Mouse (Mus musculus) E14TG2a.4 (cell line): ENCODE data around the gene Slc38a7.

Experiments
- H3K27me3 ChIP-seq: 2 replicates; pipeline ENCODE4 v1.6.1; 2014; ENCODE audit warnings: low read length, control low read depth; ENCODE audit not compliant: insufficient read depth
- H3K36me3 ChIP-seq: 2 replicates; pipeline ENCODE4 v1.6.1; 2014; ENCODE audit warnings: low read length, control low read depth; ENCODE audit not compliant: insufficient read depth
- H3K4me1 ChIP-seq: replicated peaks from 2 replicates; pipeline ENCODE4 v1.6.1; 2014; ENCODE audit warnings: low read depth, low read length, control low read depth
- H3K4me3 ChIP-seq: replicated peaks from 2 replicates; pipeline ENCODE4 v1.5.1; 2014; ENCODE audit warnings: mild to moderate bottlenecking, low read length
- H3K9me3 ChIP-seq: 2 replicates; pipeline ENCODE4 v1.6.1; 2014; ENCODE audit warnings: low read length, control low read depth
- CTCF ChIP-seq: conservative IDR thresholded peaks from 2 replicates; pipeline ENCODE4 v1.5.1; 2014; ENCODE audit warnings: low read length
- NANOG ChIP-seq: IDR thresholded peaks from 2 replicates; pipeline ENCODE4 v1.6.1; 2014; ENCODE audit warnings: borderline replicate concordance, low read length, mixed read lengths
- POU5F1 ChIP-seq: IDR thresholded peaks from 2 replicates; pipeline ENCODE4 v1.6.1; 2014; ENCODE audit warnings: low read length, borderline replicate concordance

Gene Slc38a7

DNA sequence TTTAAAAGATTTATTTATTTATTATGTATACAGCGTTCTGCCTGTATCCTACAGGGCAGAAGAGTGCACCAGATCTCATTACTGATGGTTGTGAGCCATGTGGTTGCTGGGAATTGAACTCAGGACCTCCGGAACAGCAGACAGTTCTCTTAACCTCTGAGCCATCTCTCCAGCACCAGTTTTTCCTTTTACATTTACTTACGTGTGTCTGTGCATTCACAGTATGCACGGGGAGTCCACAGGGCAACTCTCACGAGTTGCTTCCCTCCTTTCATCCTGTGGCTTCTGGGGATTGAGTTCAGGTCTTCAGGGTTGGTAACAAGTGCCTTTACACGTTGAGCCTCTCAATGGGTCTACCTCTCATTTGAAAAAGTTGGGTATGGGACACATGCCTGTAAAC, 835 bp upstream of the Slc38a7 start:
- Histone ChIP-seq H3K36me3 (peaks cover 11% of the 10 kb centered on the region), H3K4me1 (peaks cover 24% of the 10 kb centered on the region), H3K4me3 (no peak overlapping the region), H3K27me3 (no peaks in the 10 kb centered on the region), H3K9me3 (no peaks in the 10 kb centered on the region)
- no peak for TF ChIP-seq CTCF
- no peak for TF ChIP-seq POU5F1
- TF ChIP-seq NANOG = no peak

DNA sequence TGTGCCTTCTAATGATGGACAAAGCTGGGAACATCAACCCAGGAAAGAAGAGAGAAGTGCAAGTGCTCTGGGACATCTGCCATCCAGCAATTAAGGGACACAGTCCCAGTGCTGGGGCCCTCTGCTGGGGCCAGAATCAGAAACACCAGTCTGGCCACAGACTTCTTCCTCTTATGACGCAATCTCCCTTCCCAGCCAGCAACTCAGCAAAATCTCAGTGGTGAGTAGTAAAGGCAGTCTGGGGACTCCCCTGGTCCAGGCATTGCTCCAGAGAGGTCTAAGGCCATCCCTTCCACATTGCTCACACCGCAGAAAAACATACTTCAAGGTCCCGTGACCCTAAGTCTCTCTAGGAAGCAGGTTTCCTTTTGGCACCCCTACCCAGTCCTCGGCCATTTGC, 1.0 kb downstream of the Slc38a7 start:
- peak overlapping the region; percentile 87 for H3K4me3 ChIP-seq
- peaks cover 38% of the 10 kb centered on the region for H3K4me1 ChIP-seq
- TF ChIP-seq POU5F1 = no peak
- no peak for TF ChIP-seq NANOG
- no peak for TF ChIP-seq CTCF
- no peaks in the 10 kb centered on the region for H3K27me3 ChIP-seq
- H3K36me3 ChIP-seq = peaks cover 18% of the 10 kb centered on the region
- no peaks in the 10 kb centered on the region for H3K9me3 ChIP-seq

DNA sequence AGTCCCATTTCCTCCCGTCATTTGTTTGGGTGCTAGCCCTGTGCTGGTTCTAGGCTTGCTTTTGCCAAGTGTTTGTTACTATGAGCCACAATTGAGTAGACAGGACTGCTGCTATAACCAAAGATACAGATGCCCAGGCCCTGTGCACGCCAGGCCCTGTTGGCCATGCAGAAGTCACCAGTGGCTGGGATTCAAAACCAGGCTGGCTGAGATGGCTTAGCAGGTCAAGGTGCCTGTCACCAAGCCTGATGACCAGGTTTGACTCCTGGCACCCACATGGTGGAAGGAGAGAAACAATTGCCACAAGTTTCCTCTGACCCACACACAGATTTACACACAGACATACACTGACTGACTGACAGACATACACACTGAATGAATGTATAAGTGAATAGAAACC, 3.0 kb downstream of the Slc38a7 start:
- no peak for TF ChIP-seq NANOG
- TF ChIP-seq CTCF = no peak
- no peak for TF ChIP-seq POU5F1
- peaks cover 33% of the 10 kb centered on the region for H3K36me3 ChIP-seq
- H3K4me3 ChIP-seq = no peak overlapping the region
- no peaks in the 10 kb centered on the region for H3K9me3 ChIP-seq
- H3K27me3 ChIP-seq = no peaks in the 10 kb centered on the region
- peaks cover 48% of the 10 kb centered on the region for H3K4me1 ChIP-seq

DNA sequence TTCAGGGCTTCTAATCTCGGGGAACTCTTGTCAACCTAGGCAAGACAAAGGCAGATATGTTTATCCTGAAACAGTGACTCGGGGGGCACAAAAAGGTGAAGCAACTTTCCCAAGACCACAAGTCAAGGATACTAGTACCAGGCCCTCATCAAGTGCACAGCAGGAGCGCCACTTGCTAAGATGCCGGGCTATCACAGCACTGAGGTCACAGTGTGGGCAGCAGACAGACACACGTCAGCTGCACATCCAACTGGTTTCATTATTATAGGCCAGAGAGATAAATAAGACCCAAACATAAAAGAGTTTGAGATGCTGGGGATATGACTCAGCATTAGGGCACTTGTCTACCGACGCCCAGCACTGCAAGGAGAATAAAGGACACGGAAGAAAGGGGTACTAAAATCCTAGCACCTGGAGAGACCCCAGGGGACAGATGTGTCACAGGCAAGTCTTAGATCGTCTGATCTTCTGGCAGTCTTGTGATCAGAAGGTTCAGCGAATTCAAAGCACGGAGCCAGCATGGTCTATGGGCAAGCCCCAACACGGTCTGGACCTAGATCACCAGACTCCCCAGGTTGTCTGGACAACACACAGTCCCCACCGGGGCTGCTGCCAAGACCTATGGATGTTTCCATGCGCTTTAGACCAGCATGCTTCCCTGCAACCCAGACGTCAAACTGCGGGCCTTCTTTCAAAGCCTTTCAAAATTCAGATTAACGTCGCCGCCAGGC, 4.4 kb downstream of the Slc38a7 start:
- H3K27me3 ChIP-seq = no peaks in the 10 kb centered on the region
- TF ChIP-seq NANOG (peak; percentile 37; the same call in 1 of the 2 replicates), POU5F1 (no peak)
- H3K4me3 ChIP-seq = peak overlapping the region; percentile 64
- H3K36me3 ChIP-seq = peaks cover 46% of the 10 kb centered on the region
- peaks cover 53% of the 10 kb centered on the region for H3K4me1 ChIP-seq
- no peaks in the 10 kb centered on the region for H3K9me3 ChIP-seq

DNA sequence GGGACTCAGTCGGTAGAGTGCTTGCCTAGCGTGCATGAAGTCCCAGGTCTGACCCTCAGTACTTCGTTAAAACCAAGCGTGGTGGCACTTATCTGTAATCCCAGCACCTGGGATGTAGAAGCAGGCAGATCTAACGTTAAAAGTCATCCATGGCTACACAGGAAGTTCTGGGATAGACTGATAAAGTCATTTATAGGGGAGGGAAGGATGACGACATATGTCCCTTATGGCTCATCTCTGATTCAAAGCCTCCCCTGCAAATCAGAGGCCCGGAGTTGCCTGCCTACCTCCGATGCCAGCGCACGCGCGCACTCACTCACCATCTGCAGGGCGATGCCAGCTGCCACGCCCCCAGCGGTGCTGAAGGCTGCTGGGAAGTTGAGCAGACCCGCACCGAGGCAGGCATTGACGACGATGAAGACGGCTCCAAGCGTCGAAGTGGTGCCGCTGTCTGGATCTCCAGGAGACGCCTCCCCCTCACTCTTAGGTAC, 5.2 kb downstream of the Slc38a7 start:
- H3K4me3 ChIP-seq = peak overlapping the region; percentile 64
- no peaks in the 10 kb centered on the region for H3K9me3 ChIP-seq
- peaks cover 54% of the 10 kb centered on the region for H3K36me3 ChIP-seq
- H3K4me1 ChIP-seq = peaks cover 48% of the 10 kb centered on the region
- no peaks in the 10 kb centered on the region for H3K27me3 ChIP-seq
- TF ChIP-seq POU5F1 (no peak), NANOG (no peak), CTCF (no peak)

DNA sequence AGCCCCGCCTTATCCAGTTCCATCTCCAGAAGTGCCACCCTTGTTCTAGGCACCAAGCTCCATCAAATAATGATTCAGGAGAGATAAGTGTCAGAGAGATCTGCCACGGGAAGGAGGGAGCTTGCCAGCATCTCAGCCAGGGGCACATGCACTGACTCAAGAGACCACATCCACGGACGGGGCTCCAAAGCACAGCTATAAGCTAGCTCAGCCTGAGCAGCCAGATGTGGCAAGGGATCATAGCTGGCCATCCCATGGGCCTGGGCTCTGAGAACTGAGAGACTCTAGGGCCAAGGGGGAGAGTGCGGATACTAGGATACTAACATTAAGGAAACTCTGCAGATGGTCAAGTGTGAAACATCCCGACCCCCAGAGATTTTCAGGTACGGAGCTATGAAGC, 8.3 kb downstream of the Slc38a7 start:
- Histone ChIP-seq H3K4me3 (no peak overlapping the region), H3K9me3 (no peaks in the 10 kb centered on the region), H3K4me1 (peaks cover 54% of the 10 kb centered on the region), H3K36me3 (peaks cover 71% of the 10 kb centered on the region), H3K27me3 (no peaks in the 10 kb centered on the region)
- TF ChIP-seq POU5F1 = no peak

DNA sequence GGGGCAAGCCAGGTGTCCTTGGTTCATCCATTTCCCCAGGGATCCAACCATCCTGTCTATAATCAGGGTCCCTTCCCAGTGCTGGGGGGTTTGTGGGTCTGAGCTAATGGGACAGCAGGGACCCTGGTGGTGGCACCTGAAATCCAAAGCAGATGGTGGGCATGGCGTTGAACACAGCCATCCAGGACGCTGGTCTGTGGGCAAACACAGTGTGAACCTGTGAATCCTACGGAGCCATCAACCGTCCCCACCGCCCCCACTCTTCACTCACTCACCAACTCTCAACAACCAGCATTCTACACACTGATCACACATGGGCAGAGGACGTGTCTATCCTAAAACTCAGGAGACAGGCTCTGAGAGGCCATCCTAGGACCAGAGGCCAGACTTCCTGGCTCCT, 9.4 kb downstream of the Slc38a7 start:
- Histone ChIP-seq H3K4me1 (peaks cover 50% of the 10 kb centered on the region), H3K27me3 (no peaks in the 10 kb centered on the region), H3K9me3 (no peaks in the 10 kb centered on the region), H3K36me3 (peaks cover 80% of the 10 kb centered on the region), H3K4me3 (no peak overlapping the region)
- TF ChIP-seq POU5F1 = no peak
- no peak for TF ChIP-seq NANOG
- no peak for TF ChIP-seq CTCF

DNA sequence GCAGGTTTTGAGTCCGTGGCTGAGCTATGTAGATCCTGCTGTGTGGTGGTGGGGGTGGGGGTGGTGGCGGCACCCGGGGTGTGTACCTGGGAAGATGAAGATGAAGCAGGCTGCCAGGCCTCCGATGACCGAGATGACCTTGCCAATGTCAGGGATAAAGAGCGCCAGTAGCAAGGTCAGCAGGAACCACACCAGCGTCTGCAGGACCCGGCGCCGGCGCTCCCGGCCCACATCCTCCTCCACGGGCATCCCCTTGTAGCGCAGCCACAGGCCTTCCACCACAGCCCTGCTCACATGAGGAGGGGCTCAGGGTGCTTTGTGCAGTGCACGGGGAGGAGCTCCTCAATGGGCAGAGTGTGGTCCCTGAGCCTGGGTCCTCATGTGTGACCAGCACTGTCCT, 11.9 kb downstream of the Slc38a7 start:
- Histone ChIP-seq H3K9me3 (no peaks in the 10 kb centered on the region), H3K4me3 (no peak overlapping the region), H3K27me3 (no peaks in the 10 kb centered on the region), H3K4me1 (peaks cover 52% of the 10 kb centered on the region), H3K36me3 (peaks cover 87% of the 10 kb centered on the region)
- no peak for TF ChIP-seq CTCF

DNA sequence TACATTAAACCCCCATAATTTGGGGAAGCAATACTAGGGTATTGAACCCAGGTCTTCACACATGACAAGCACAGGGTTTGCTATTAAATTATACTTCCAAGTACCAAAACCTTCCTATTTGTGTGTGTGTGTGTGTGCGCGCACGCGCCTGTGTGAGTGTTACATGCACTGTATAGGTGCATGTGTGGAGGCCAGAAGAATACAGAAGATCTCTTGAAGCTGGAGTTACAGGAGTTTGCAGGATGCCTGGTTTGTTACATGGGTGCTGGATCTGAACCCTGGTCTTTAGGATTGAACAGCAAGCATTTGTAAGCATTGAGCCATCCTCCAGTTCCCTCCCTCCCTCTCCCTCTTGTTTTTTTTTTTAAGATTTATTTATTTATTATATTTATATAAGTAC, 14.1 kb downstream of the Slc38a7 start:
- TF ChIP-seq NANOG (no peak), POU5F1 (no peak), CTCF (no peak)
- Histone ChIP-seq H3K36me3 (peaks cover 69% of the 10 kb centered on the region), H3K4me3 (no peak overlapping the region), H3K9me3 (no peaks in the 10 kb centered on the region), H3K4me1 (peaks cover 57% of the 10 kb centered on the region), H3K27me3 (no peaks in the 10 kb centered on the region)

DNA sequence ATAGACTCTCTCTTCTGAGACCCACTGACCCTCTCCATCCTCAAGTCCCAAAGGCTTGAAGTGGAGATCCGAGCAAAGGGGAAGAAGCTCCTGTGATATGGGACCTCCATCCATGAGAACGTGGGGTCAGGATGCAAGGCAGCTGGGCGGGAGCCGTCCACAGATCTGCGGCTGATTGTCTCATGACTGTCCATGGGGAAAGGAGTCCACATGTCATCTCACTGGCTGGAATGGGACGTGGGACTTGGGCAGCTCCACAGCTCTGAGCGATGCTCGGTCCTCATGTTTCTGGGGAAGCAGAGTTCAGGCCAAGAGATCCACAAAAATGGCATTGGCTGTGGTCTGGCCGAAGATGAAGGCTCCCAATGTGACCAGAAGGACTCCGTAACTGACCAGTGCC, 16.1 kb downstream of the Slc38a7 start:
- H3K4me1 ChIP-seq = peaks cover 68% of the 10 kb centered on the region
- H3K36me3 ChIP-seq = peaks cover 50% of the 10 kb centered on the region
- no peak for TF ChIP-seq CTCF
- no peak for TF ChIP-seq POU5F1
- no peak for TF ChIP-seq NANOG
- no peaks in the 10 kb centered on the region for H3K27me3 ChIP-seq
- no peaks in the 10 kb centered on the region for H3K9me3 ChIP-seq
- H3K4me3 ChIP-seq = no peak overlapping the region
